ENCODE assay signal across 26 mouse cellular contexts in the genomic region with DNA sequence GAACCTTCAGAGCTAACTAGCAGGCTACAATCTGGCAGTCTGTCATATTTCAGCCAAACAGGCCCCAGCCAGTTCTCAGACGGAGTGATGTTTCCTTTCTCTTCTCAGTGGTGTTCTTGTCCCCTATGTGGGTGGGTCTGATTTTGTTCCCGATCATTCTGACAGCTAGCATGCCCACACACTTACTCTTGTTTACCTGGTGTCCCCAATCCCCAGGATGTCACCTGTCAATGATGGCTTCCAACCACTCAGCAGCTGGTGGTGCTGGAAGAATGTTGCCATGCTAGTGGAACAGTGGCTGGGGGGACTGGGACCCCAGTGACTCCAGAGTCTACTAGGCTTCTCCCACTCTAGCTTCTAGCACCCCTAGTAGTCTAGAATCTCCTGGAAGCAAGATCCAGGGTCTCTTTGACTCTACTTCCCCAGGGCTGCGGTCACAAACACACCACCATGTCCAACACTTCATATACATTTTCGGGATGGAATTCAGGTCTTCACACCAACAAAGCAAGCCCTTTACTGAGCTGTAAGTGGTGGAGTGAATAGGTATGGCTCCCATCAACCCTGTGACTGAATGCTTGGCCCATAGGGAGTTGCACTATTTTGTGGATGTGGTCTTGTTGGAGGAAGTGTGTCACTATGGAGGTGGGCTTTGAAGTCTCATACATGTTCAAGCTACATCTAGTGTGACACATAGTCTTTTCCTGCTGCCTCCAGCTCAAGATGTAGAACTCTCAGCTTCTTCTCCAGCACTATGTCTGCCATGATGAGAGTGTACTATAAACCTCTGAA. TPM values are rescaled to one million over a fixed set of nuclear protein-coding genes. Genes with fewer than 3 reads are reported as not detected.
"Had no signal": no experiment of that assay in that cellular context is flagged by ENCODE, and none has a peak within 500 bp of the region (broad histone marks: within the 10 kb centered on the region; RNA-seq: fewer than 3 reads in every experiment).

No protein-coding gene starts in this region.

- DNase-seq: kidney, adult 9 months; kidney, postnatal 14 days; kidney, postnatal 4 days; layer of hippocampus, postnatal 36 days; liver, embryonic 13.5 days; lung, adult 2 months; lung, postnatal 14 days; lung, postnatal 4 days; right cerebral cortex, adult 18-20 months; right cerebral cortex, postnatal 14 days; right cerebral cortex, postnatal 4 days; thymus, adult 2 months; thymus, postnatal 14 days; thymus, postnatal 4 days had no signal

- H3K4me3 ChIP-seq: left cerebral cortex, adult 2 months; liver, embryonic 13.5 days; midbrain, embryonic 12.5 days; midbrain, embryonic 15.5 days; myocyte; neural tube, embryonic 15.5 days had no signal

- H3K27ac ChIP-seq: left cerebral cortex, adult 2 months; liver, embryonic 13.5 days; midbrain, embryonic 12.5 days; midbrain, embryonic 15.5 days; neural tube, embryonic 15.5 days; stomach, postnatal 0 days had no signal

- ATAC-seq: midbrain, embryonic 15.5 days had no signal

RNA-seq across cellular contexts. Expression of a gene that starts 16.1 kb away (rescaled TPM):
- total RNA-seq: layer of hippocampus, adult 18-20 months; layer of hippocampus, postnatal 10 days; layer of hippocampus, postnatal 36 days; left cerebral cortex, adult 2 months; left cerebral cortex, postnatal 10 days; left cerebral cortex, postnatal 36 days; liver, adult 2 months; monocyte, adult 5-6 weeks had no signal
- polyA plus RNA-seq: liver, adult 2 months; liver, embryonic 13.5 days; lung, adult 2 months; thymus, adult 2 months had no signal
